Mouse (Mus musculus) lung, adult 2 months (tissue): ENCODE results near the gene S100pbp.

Source experiments
- CTCF ChIP-seq: fragments of 200-500 bp; IDR thresholded peaks from 2 replicates; pipeline ENCODE4 v1.5.1; 2011; ENCODE audit warnings: mild to moderate bottlenecking, low read length, control low read depth; ENCODE audit not compliant: insufficient read depth
- POLR2A ChIP-seq: fragments of 200-500 bp; IDR thresholded peaks from 2 replicates; pipeline ENCODE4 v1.6.1; 2011; ENCODE audit warnings: low read depth, mild to moderate bottlenecking, control low read depth, low read length, borderline replicate concordance; ENCODE audit errors: extremely low read depth

DNA sequence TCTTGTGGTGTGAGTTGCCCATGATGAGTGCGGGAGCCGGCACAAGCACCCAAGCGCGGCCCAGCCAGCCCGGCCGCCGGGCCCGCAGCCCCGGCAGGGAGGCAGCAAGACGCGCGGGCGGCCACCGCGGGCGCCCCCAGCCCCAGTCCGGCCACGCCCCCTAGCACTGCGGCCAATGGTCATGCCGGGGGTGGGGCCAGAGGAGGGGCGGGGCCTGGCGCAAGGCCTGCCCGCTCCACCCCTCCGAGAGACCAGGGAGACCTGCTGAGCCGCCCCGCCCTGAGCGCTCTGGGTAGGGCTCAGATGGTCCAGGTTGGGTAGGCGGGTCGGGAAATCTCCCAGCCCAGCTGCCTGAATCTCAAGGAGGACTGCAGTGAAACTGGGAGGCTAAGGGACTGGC, 49.5 kb upstream of the S100pbp start:
- TF ChIP-seq CTCF (no peak), POLR2A (no peak)
